Mouse (Mus musculus): ENCODE measurements around the gene Cdk14.

DNA sequence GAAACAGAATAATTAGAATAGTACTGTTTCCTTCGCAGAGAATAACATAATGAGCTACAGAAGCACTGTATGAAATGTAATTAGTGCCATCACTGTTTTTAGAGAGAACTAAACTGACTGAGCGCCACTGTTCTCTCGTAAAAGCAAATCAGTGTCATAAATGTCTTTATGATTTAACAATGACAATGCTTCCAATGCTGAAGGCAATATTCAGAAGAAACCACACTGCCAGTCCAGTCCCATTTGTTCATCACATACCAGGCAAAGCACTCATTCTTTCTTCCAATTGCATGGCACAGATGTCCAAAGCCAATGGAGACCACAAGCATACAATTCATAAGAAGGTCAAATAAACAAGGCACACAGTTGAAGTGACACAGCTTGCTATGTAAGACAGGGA is 355.4 kb downstream of the Cdk14 start:
- no peak for TF ChIP-seq POLR2A (IDR thresholded peaks at IDR 0.05; ENCODE audit: control insufficient read depth, low read depth, low read length)
- TF ChIP-seq CTCF (IDR thresholded peaks at IDR 0.05; ENCODE audit: control insufficient read depth, insufficient read depth, insufficient replicate concordance, low read depth, low read length), result no peak

Data from testis, adult 2 months (tissue).